Mouse (Mus musculus) left cerebral cortex, adult 2 months (tissue): ENCODE results near the gene Sertad1. TPM values are rescaled to one million over a fixed set of nuclear protein-coding genes. Genes with fewer than 3 reads are reported as not detected.

Experiments
- DNase-seq, 2 experiments: peaks; one replicate each; pipeline ENCODE4 v3.0.0; 2021 to 2022; ENCODE audit warnings: low spot score in 2 of 2, mixed read lengths in 1 of 2; ENCODE audit errors: extremely low spot score in 1 of 2
- H3K27ac ChIP-seq: fragments of 200-600 bp; 2 replicates; pipeline ENCODE4 v1.8.1; 2022
- H3K4me3 ChIP-seq: fragments of 200-600 bp; 2 replicates; pipeline ENCODE4 v1.8.1; 2022
- CTCF ChIP-seq: fragments of 200-600 bp; IDR thresholded peaks from 2 replicates; pipeline ENCODE4 v1.8.1; 2022; ENCODE audit warnings: antibody characterized with exemption, mild to moderate bottlenecking, moderate library complexity
- intact Hi-C: fragments of 180-260 bp; cut with DNase I; formaldehyde crosslinking; loops from one replicate; pipeline ENCODE4 v1.15.1; 2025
- long read RNA-seq, 2 experiments: library from polyadenylated mRNA; stranded (forward); transcript quantifications; one replicate each; pipeline ENCODE4 v2.0.0; 2021; ENCODE audit warnings: borderline mapping rate in 2 of 2
- total RNA-seq, 2 experiments: library from RNA; stranded (reverse); gene quantifications; 2 replicates each; pipeline ENCODE4 v1.2.3; 2021

Sertad1 gene
- total RNA-seq = 10 to 100 TPM; 18.8 to 21.7 TPM
- long read RNA-seq, experiment 1, transcript Sertad1-201 (2 exons, 1,233 nt) = major isoform, 6 of 7 reads
- long read RNA-seq, experiment 1, partial matches to known transcripts = 0 of 7 reads
- long read RNA-seq, experiment 1, other reads (novel, unspliced or antisense) = 1 of 7 reads
- long read RNA-seq, experiment 2, transcript Sertad1-201 (2 exons, 1,233 nt) = major isoform, 9 of 11 reads
- long read RNA-seq, experiment 2, partial matches to known transcripts = 0 of 11 reads
- long read RNA-seq, experiment 2, other reads (novel, unspliced or antisense) = 2 of 11 reads

DNA sequence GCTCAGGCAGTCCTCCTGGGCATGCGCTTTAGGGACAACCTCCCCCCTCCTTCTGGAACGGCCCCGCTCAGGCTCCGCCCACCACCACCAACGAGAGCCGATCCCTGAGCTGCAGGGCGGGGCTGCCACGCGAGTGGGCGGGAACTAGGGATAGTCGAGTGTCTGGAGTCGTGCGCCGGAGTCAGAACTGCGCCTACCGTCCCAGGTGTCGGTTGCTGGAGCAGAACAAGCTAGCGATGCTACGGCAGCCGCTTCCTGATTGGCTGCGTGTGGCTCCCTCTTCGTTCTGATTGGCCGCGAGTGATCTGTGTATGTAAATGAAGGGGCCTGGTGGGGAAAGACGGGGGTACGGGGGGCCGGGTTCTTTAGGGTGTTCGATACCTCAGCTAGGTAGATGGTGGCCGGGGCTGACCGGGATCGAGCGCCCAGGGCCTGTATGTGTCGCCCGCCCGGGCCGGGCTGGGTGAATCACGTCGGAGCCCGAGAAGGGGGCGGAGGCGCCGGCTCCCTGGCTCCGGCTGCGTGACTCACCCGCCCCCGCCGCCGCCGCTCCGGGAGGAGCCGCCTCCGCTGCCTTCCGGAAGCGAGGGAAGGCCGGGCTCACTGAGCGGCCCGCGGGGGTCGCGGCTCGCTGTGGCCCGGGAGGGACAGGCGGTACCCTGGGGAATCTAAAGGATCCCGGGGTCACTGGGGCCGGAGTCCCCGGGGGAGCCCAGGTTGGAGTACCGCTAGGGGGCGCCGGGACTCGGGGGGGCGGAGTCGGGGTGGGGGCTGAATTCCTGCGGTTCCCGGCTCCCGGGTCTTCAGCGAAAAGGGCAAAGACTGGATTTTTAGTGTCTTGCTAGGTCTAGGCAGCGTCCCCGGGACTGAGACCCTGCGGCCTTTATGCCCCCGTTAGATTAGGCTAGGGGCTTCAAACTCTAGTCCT lies at the start of gene Sertad1:
Sertad1 (plus strand) TSS at position 141 of the 928 bp plus-strand sequence.
- peak within 1 kb of the TSS; percentile 70 for H3K4me3 ChIP-seq
- intact Hi-C loops = loop anchor here (1.0 to 10.0 kb wide), 3 partner anchors 41 to 255 kb away; partner anchors contain the start of genes Coq8b and Zfp607b
- H3K27ac ChIP-seq = peak within 1 kb of the TSS; percentile 98
- TF ChIP-seq CTCF = peak; percentile 79
- peak; percentile 99 to 100 for DNase-seq

DNA sequence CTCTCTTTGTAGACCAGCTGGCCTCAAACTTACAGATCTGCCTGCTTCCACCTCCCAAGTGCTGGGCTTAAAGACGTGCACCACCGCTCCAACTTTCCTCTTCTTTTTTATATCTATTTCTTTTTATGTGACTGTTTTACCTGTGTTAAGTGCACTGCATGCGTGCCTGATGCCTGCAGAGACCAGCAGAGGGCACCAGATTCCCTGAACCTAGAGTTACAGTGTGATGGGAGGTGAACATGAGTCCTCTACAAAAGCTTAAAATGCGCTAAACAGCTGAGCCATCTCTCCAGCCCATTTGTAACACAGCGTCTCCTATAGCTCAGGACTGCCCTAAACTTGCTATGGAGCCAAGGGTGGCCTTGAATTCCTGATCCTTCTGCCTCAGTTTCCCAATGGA lies 49.2 kb upstream of the Sertad1 start:
- Histone ChIP-seq H3K4me3 (no peak overlapping the region), H3K27ac (no peak overlapping the region)
- DNase-seq = no peak
- intact Hi-C loops = no loop called here
- TF ChIP-seq CTCF = peak; percentile 46

DNA sequence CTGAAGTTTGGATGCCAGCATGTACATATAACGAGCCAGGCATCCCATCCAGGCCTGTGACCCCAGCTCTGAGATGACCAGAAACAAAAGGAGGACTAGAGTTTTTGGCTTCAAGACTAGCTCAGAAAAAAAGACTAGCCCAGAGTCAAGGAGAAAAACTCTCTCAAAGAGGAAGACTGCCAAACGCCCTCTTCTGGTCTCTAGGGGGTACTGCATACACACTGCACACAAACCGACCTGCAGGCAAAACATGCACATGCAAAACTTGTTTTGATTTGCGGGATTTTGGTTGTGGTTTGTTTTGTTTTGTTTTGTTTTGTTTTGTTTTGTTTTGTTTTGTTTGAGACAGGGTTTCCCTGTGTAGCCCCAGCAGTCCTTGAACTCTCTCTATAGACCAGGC lies 46.7 kb upstream of the Sertad1 start:
- intact Hi-C loops = no loop called here
- DNase-seq = no peak
- H3K4me3 ChIP-seq = no peak overlapping the region
- peak; percentile 27 for TF ChIP-seq CTCF
- H3K27ac ChIP-seq = no peak overlapping the region

DNA sequence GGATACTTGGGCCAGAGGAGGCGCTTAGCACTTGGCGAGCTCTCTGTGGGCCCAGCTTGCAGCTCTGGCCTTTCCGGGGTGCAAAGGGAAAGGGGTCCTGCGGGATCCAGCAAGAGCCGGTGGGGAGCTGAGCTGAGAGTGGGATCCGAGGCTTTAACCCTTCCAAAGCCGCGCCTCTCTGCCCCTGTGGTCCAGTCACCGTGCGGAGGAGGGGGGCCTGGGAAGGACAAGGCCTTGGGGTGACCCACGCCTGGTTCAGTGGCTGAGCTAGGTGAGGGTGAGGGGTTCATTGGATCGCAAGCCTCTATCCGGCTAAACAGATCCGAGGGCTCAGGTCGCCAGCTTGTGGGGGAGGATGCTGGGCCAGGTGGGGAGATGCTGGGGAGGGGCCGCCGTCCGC lies 40.7 kb upstream of the Sertad1 start:
- peak overlapping the region; percentile 84 for H3K27ac ChIP-seq
- intact Hi-C loops = loop anchor here (1.0 to 5.0 kb wide), 2 partner anchors 41 to 61 kb away; no protein-coding TSS in a partner anchor
- DNase-seq = peak in 1 of 2 experiments; percentile 28
- TF ChIP-seq CTCF = no peak
- H3K4me3 ChIP-seq = peak overlapping the region; percentile 68

DNA sequence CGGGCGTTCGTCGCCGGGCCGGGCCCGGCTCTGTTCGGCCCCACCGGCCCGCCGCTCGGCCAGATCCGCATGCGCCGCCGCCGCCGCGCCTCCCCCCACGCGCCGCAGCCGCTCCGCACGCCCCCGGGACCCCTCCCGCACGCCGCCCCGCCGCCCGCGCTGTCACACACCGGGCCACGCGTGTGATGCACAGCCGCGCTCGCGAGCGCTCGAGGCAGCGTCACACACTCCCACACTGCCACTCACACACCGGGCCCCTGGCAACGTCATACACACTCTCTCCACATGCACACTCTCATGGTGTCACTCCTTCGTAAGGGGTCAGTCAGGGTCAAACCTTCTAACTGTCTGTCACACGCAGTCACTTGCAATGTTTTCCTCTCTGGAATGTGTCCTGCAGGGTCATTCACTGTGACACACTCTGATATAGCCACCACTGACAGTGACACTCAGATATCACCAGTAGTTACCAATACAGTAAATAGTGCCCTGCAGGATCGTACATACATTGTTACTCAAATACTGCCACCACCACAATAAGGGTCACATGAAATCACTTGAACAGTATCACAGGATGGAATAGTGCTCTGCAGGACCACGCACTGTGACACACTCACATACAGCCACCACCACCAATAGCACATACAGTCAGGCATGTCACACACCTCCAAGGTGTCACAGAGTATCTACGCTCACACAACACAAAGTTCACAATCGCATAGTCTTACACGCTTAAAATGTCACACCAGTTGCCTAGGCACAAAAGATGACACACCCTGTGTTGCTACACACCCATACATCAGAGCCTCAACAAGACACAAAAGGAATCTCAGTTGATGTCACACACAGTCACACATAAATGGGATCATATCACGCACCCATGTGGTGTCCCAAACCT lies 39.9 kb upstream of the Sertad1 start:
- peak; percentile 77 to 80 for DNase-seq
- no peak for TF ChIP-seq CTCF
- H3K4me3 ChIP-seq = peak overlapping the region; percentile 68
- intact Hi-C loops = loop anchor here (1.0 to 5.0 kb wide), 4 partner anchors 27 to 85 kb away; partner anchors contain the start of gene Sertad3
- peak overlapping the region; percentile 84 for H3K27ac ChIP-seq

DNA sequence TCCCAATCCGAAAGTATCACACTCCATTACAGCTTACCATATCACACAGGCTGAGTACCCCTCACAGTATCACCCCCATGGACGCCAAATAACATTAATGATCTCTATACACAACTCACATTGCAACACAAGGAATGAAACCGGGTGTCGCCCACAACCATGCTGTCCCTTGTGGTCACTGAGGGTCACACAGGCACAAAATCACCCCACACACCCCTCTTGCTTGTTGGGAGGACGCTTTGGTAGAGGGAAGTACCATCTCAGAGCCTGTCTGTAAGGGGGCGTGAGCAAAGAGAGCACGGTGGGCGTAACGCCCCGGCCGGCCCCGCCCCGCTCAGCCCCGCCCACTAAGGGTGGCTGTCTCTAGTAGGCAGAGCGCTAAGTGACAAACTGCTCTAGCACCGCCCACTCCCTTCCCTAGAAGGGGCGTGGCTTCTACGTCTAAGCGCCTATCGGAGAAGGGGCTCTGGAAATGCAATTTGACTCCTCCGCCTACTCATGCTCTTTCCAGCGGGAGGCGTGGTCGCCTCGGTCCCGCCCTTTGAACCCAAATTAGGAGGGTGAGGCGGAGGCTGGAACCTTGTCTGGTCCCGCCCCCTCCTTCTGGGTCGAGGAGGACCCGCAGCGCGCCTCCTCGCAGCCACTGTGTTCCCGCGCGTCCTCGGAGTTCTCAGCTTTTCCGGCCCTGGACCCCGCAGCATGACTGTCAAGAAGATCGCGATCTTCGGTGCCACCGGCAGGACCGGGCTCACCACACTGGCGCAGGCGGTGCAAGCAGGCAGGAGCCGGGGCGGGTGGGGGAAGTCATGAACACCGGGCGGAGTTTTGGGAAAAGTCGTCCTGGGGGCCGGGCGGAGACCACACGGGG lies 39.1 kb upstream of the Sertad1 start, which contains the start of the genes Sptbn4 and Blvrb:
Sptbn4 (minus strand) TSS at position 268 of the 868 bp plus-strand sequence.
Blvrb (plus strand) TSS at position 560 of the 868 bp plus-strand sequence.
- peak; percentile 93 to 97 for DNase-seq
- intact Hi-C loops = loop anchor here (1.0 to 5.0 kb wide), 4 partner anchors 26 to 111 kb away; partner anchors contain the start of genes Ltbp4 and Sertad3
- Histone ChIP-seq H3K4me3 (peak within 1 kb of the TSS; percentile 68), H3K27ac (peak within 1 kb of the TSS; percentile 69)
- TF ChIP-seq CTCF = peak; percentile 34

DNA sequence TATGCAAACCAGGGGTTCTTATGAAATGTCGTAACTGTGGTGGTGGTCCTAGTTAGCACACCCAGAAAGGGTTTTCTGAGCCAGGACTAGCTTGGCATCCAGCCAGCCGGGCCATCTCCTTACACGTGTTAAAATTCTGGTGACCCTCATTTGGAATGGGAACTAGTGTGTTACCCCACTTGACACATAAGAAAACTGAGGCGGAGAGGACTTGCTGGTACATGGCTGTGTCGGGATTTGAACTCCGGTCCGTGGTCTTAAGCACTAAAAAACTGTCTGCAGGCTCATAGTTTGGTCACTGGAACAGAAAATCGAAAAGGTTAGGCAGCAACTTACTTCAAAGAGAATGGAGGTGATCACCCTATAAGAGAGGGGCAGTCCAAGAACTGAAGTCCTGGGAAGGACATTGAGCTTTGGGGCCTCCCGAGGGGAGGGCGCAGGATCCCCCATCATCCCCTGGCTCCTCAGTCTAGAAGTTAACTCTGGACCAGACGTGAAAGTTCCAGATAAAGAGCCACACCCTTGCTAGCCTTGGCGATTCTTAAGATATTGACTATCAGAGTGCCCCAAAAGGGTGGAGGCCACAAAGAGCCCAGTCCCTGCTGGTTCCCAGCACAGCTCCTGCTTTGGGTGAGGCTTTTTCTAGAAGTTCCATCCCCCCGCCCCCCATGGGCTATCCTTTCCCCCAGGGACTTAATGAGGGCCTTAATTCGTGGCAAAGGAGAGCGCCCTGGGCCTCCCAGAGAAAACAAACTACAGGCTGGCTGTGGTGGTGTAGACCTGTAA lies 38.1 kb upstream of the Sertad1 start:
- intact Hi-C loops = loop anchor here (2.0 to 5.0 kb wide), 2 partner anchors 59 to 112 kb away; partner anchors contain the start of gene Ltbp4
- H3K27ac ChIP-seq = peak overlapping the region; percentile 34

DNA sequence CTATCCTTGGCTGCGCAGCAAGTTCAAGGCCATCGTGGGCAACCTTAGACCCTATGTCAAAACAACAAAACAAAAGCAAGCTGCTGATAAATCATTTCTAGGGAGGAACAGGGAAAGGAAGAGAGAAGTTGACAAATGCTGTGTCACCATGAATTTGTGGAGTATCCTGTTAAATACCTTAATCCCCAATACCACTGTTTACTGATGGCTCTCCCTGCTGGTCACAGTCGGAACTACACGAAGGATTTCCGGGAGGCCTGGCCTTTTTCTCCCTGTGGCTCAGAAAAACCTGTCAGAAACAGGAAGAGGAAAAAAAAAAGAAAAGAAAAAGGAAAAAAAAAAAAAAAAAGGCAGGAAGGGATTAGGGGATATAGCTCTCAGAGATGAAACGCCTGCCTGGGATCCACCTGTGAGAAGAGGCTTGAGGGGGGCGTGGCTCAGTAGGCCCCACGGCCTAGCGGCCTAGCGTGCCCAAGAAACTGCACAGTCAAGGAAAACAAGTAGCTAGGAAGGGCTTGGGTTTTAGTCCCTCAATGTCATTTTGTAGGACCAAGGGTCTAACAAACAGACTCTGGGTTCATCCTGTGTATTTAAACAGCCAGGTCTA lies 37.4 kb upstream of the Sertad1 start:
- Histone ChIP-seq H3K4me3 (no peak overlapping the region), H3K27ac (no peak overlapping the region)
- intact Hi-C loops = loop anchor here (2.0 to 5.0 kb wide), 2 partner anchors 58 to 113 kb away; partner anchors contain the start of gene Ltbp4
- TF ChIP-seq CTCF = peak; percentile 69
- peak; percentile 56 to 74 for DNase-seq

More for the DNA sequence above, 38.1 kb upstream of the Sertad1 start:
- H3K4me3 ChIP-seq = peak overlapping the region; percentile 68
- TF ChIP-seq CTCF = no peak
- no peak for DNase-seq

DNA sequence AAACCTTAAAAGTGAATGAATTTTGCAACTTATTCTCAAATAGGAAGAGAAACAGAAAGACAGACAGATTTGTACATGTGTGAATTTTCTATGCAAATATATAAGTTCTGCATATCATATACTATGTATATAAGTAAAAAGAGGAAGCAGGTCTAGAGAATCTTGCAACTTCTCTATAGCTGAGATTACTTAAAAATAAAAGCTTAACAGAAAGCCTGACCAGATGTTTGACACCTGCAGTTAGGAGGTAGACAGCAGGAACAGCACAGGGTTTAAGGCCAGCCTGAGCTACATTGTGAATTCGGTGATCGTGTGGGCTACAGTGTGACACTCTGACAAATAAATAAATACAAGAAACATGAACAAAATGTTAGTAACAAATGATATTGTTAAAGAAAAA lies 35.4 kb upstream of the Sertad1 start:
- DNase-seq = no peak
- no peak for TF ChIP-seq CTCF
- intact Hi-C loops = no loop called here
- no peak overlapping the region for H3K27ac ChIP-seq
- no peak overlapping the region for H3K4me3 ChIP-seq
